In the genomic region with DNA sequence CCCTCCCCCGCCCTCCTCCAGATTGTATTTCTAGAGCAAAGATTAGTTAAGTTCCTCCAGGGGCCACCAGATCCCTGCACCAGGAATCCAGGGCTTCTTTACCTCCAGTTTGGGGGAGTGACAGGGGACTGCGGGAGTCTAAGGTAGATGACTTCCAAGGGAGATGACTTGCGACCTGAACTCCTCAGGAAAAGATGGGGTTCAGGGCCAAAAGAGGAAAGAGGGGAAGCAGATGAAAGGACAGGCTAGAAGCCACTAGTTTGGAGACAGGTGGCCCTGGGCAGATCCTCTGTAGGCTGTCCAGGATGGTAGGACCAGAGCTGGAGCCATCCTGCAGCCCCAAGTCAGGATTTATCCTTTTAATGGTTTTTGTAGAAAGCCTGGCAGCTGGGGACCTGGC, we compare ENCODE assay signal across 9 mouse cellular contexts. TPM values are rescaled to one million over a fixed set of nuclear protein-coding genes. Genes with fewer than 3 reads are reported as not detected.
DNase-seq lines count a peak whose midpoint lies in the region; ATAC-seq lines count a peak whose summit lies in the region.
"Had no signal": no experiment of that assay in that cellular context is flagged by ENCODE, and none has a peak within 500 bp of the region (broad histone marks: within the 10 kb centered on the region; RNA-seq: fewer than 3 reads in every experiment).

No protein-coding gene starts in this region.

- peak overlapping the region; percentile 100; the same call in 1 of the 2 replicates for H3K4me2 ChIP-seq in kidney, embryonic 16.5 days (replicated peaks; ENCODE audit: low read depth, low read length)
- H3K4me2 ChIP-seq in forebrain, embryonic 13.5 days: peak overlapping the region; percentile 97
- H3K4me2 ChIP-seq in midbrain, embryonic 15.5 days: peak overlapping the region; percentile 100

- DNase-seq in kidney, adult 18-20 months: no peak
- DNase-seq in induced T-regulatory cell, adult 2 months (ENCODE audit: low read depth): peak; percentile 17
- no peak for DNase-seq in thymus, postnatal 0 days (ENCODE audit: low spot score)
- no peak for DNase-seq in layer of hippocampus, postnatal 25 days (ENCODE audit: extremely low spot score in 1 of 2, low spot score in 1 of 2)

- H3K9me3 ChIP-seq in kidney, embryonic 16.5 days (ENCODE audit: low read length): no peaks in the 10 kb centered on the region
- no peaks in the 10 kb centered on the region for H3K9me3 ChIP-seq in forebrain, embryonic 13.5 days (replicated peaks)
- H3K9me3 ChIP-seq in midbrain, embryonic 15.5 days: no peaks in the 10 kb centered on the region

- H3K4me3 ChIP-seq in kidney, embryonic 16.5 days (ENCODE audit: low read length): no peak overlapping the region
- H3K4me3 ChIP-seq in forebrain, embryonic 13.5 days: no peak overlapping the region
- H3K4me3 ChIP-seq in midbrain, embryonic 15.5 days: no peak overlapping the region

- no peaks in the 10 kb centered on the region for H3K36me3 ChIP-seq in kidney, embryonic 16.5 days (ENCODE audit: insufficient read depth, low read length)
- H3K36me3 ChIP-seq in forebrain, embryonic 13.5 days (ENCODE audit: poor library complexity, severe bottlenecking): no peaks in the 10 kb centered on the region
- no peaks in the 10 kb centered on the region for H3K36me3 ChIP-seq in midbrain, embryonic 15.5 days (replicated peaks)

- H3K9ac ChIP-seq in kidney, embryonic 16.5 days (replicated peaks; ENCODE audit: low read length): no peak overlapping the region
- H3K9ac ChIP-seq in forebrain, embryonic 13.5 days: no peak overlapping the region
- H3K9ac ChIP-seq in midbrain, embryonic 15.5 days: no peak overlapping the region
- H3K9ac ChIP-seq: liver, embryonic 14.5 days had no signal

- ATAC-seq in kidney, embryonic 16.5 days (ENCODE audit: low FRiP score, low TSS enrichment): no peak
- no peak for ATAC-seq in forebrain, embryonic 13.5 days
- ATAC-seq in midbrain, embryonic 15.5 days (replicated peaks): no peak
- no peak for ATAC-seq in megakaryocyte-erythroid progenitor cell, adult 5-6 weeks (replicated peaks; ENCODE audit: low FRiP score, low TSS enrichment, poor library complexity, severe bottlenecking)

- peaks cover 8% of the 10 kb centered on the region; the same call in 1 of the 2 replicates for H3K27me3 ChIP-seq in kidney, embryonic 16.5 days (ENCODE audit: insufficient read depth, low read length)
- peaks cover 42% of the 10 kb centered on the region for H3K27me3 ChIP-seq in forebrain, embryonic 13.5 days
- H3K27me3 ChIP-seq in midbrain, embryonic 15.5 days (replicated peaks): peaks cover 15% of the 10 kb centered on the region

- WGBS in kidney, embryonic 16.5 days: 11% methylated on average over 3 of the region's 3 CpGs
- 11% methylated on average over 3 of the region's 3 CpGs for WGBS in forebrain, embryonic 13.5 days
- WGBS in midbrain, embryonic 15.5 days: 26% methylated on average over 3 of the region's 3 CpGs

- H3K4me1 ChIP-seq in kidney, embryonic 16.5 days (ENCODE audit: insufficient read depth, low read length): peaks cover 16% of the 10 kb centered on the region
- peaks cover 18% of the 10 kb centered on the region for H3K4me1 ChIP-seq in forebrain, embryonic 13.5 days
- H3K4me1 ChIP-seq in midbrain, embryonic 15.5 days: peaks cover 12% of the 10 kb centered on the region

- no peak overlapping the region for H3K27ac ChIP-seq in kidney, embryonic 16.5 days (ENCODE audit: low read length)
- no peak overlapping the region for H3K27ac ChIP-seq in forebrain, embryonic 13.5 days
- H3K27ac ChIP-seq in midbrain, embryonic 15.5 days: no peak overlapping the region
- H3K27ac ChIP-seq: liver, embryonic 14.5 days had no signal

RNA-seq across cellular contexts. Expression of a gene that starts 0.5 kb away (rescaled TPM):
- polyA plus RNA-seq in kidney, embryonic 16.5 days (2015; fragmentation: Nextera tagmentation; extraction: Ambion mirVana): 0.91 and 1.2 TPM in 2 replicates
- polyA plus RNA-seq in forebrain, embryonic 13.5 days (2015; fragmentation: Nextera tagmentation; extraction: Ambion mirVana): 0.25 and 0.35 TPM in 2 replicates
- 1.1 and 1.3 TPM in 2 replicates for polyA plus RNA-seq in midbrain, embryonic 15.5 days (2015; fragmentation: Nextera tagmentation; extraction: Ambion mirVana)
- polyA plus RNA-seq in thymus, postnatal 0 days (2015; fragmentation: Nextera tagmentation; extraction: Ambion mirVana): 1.0 and 1.2 TPM in 2 replicates
- total RNA-seq in megakaryocyte-erythroid progenitor cell, adult 5-6 weeks (2014; fragmentation: Nextera tagmentation): not detected in 2 replicates
- total RNA-seq in megakaryocyte-erythroid progenitor cell, adult 5-6 weeks (2017): not detected in 2 replicates
- total RNA-seq in layer of hippocampus, postnatal 25 days (2021): 1 to 10 TPM; 3.2 to 3.5 TPM

RNA-seq across cellular contexts. Expression of a gene that starts 5.8 kb away (rescaled TPM):
- polyA plus RNA-seq in kidney, embryonic 16.5 days (2015; fragmentation: Nextera tagmentation; extraction: Ambion mirVana): 14.0 and 14.7 TPM in 2 replicates
- polyA plus RNA-seq in forebrain, embryonic 13.5 days (2015; fragmentation: Nextera tagmentation; extraction: Ambion mirVana): 12.6 and 15.2 TPM in 2 replicates
- polyA plus RNA-seq in midbrain, embryonic 15.5 days (2015; fragmentation: Nextera tagmentation; extraction: Ambion mirVana): 24.4 and 25.1 TPM in 2 replicates
- 4.8 and 4.9 TPM in 2 replicates for polyA plus RNA-seq in thymus, postnatal 0 days (2015; fragmentation: Nextera tagmentation; extraction: Ambion mirVana)
- 0.74 and 1.2 TPM in 2 replicates for total RNA-seq in megakaryocyte-erythroid progenitor cell, adult 5-6 weeks (2014; fragmentation: Nextera tagmentation)
- 0.08 TPM in 1 of 2 replicates, not detected in the other for total RNA-seq in megakaryocyte-erythroid progenitor cell, adult 5-6 weeks (2017)
- 10 to 100 TPM; 13.5 to 14.7 TPM for total RNA-seq in layer of hippocampus, postnatal 25 days (2021)

RNA-seq across cellular contexts. Expression of a gene that starts 26.3 kb away (rescaled TPM):
- polyA plus RNA-seq in kidney, embryonic 16.5 days (2015; fragmentation: Nextera tagmentation; extraction: Ambion mirVana): 113 and 124 TPM in 2 replicates
- 123 and 134 TPM in 2 replicates for polyA plus RNA-seq in forebrain, embryonic 13.5 days (2015; fragmentation: Nextera tagmentation; extraction: Ambion mirVana)
- 44.1 and 50.1 TPM in 2 replicates for polyA plus RNA-seq in midbrain, embryonic 15.5 days (2015; fragmentation: Nextera tagmentation; extraction: Ambion mirVana)
- 147 and 151 TPM in 2 replicates for polyA plus RNA-seq in thymus, postnatal 0 days (2015; fragmentation: Nextera tagmentation; extraction: Ambion mirVana)
- 71.1 and 82.7 TPM in 2 replicates for total RNA-seq in megakaryocyte-erythroid progenitor cell, adult 5-6 weeks (2014; fragmentation: Nextera tagmentation)
- total RNA-seq in megakaryocyte-erythroid progenitor cell, adult 5-6 weeks (2017): 47.3 and 52.4 TPM in 2 replicates
- total RNA-seq in layer of hippocampus, postnatal 25 days (2021): 1 to 10 TPM; 8.0 to 9.7 TPM

RNA-seq across cellular contexts. Expression of a gene that starts 42.5 kb away (rescaled TPM):
- polyA plus RNA-seq in kidney, embryonic 16.5 days (2015; fragmentation: Nextera tagmentation; extraction: Ambion mirVana): 7.3 and 7.4 TPM in 2 replicates
- 2.9 and 3.8 TPM in 2 replicates for polyA plus RNA-seq in forebrain, embryonic 13.5 days (2015; fragmentation: Nextera tagmentation; extraction: Ambion mirVana)
- 7.3 and 8.6 TPM in 2 replicates for polyA plus RNA-seq in midbrain, embryonic 15.5 days (2015; fragmentation: Nextera tagmentation; extraction: Ambion mirVana)
- 46.2 and 49.3 TPM in 2 replicates for polyA plus RNA-seq in thymus, postnatal 0 days (2015; fragmentation: Nextera tagmentation; extraction: Ambion mirVana)
- 1.2 TPM in 1 of 2 replicates, not detected in the other for total RNA-seq in megakaryocyte-erythroid progenitor cell, adult 5-6 weeks (2014; fragmentation: Nextera tagmentation)
- total RNA-seq in megakaryocyte-erythroid progenitor cell, adult 5-6 weeks (2017): 0.14 and 0.46 TPM in 2 replicates
- 10 to 100 TPM; 11.1 to 11.9 TPM for total RNA-seq in layer of hippocampus, postnatal 25 days (2021)
